Mouse (Mus musculus) E14TG2a.4 (cell line): Measurements from ENCODE around the gene Shank2.

Experiments used
- CTCF ChIP-seq: conservative IDR thresholded peaks from 2 replicates; pipeline ENCODE4 v1.5.1; 2014; ENCODE audit warnings: low read length
- NANOG ChIP-seq: IDR thresholded peaks from 2 replicates; pipeline ENCODE4 v1.6.1; 2014; ENCODE audit warnings: borderline replicate concordance, low read length, mixed read lengths
- POU5F1 ChIP-seq: IDR thresholded peaks from 2 replicates; pipeline ENCODE4 v1.6.1; 2014; ENCODE audit warnings: low read length, borderline replicate concordance

- TF ChIP-seq CTCF, result peak; percentile 72
- no peak for TF ChIP-seq NANOG
- no peak for TF ChIP-seq POU5F1
Observed at GRCm38 (mm10) chr7:144072219-144072618, 70.5 kb downstream of the Shank2 start.
